Mouse (Mus musculus) E14TG2a.4 (cell line): ENCODE data around the gene Nqo2.
"Not testable (repeated sequence)": the region's sequence is repeated elsewhere in the genome, so short reads cannot be mapped to it uniquely, and the experiment has no call there.

Experiments used
- H3K27me3 ChIP-seq: 2 replicates; pipeline ENCODE4 v1.6.1; 2014; ENCODE audit warnings: low read length, control low read depth; ENCODE audit not compliant: insufficient read depth
- H3K36me3 ChIP-seq: 2 replicates; pipeline ENCODE4 v1.6.1; 2014; ENCODE audit warnings: low read length, control low read depth; ENCODE audit not compliant: insufficient read depth
- H3K4me1 ChIP-seq: replicated peaks from 2 replicates; pipeline ENCODE4 v1.6.1; 2014; ENCODE audit warnings: low read depth, low read length, control low read depth
- H3K4me3 ChIP-seq: replicated peaks from 2 replicates; pipeline ENCODE4 v1.5.1; 2014; ENCODE audit warnings: mild to moderate bottlenecking, low read length
- H3K9me3 ChIP-seq: 2 replicates; pipeline ENCODE4 v1.6.1; 2014; ENCODE audit warnings: low read length, control low read depth
- CTCF ChIP-seq: conservative IDR thresholded peaks from 2 replicates; pipeline ENCODE4 v1.5.1; 2014; ENCODE audit warnings: low read length
- NANOG ChIP-seq: IDR thresholded peaks from 2 replicates; pipeline ENCODE4 v1.6.1; 2014; ENCODE audit warnings: borderline replicate concordance, low read length, mixed read lengths
- POU5F1 ChIP-seq: IDR thresholded peaks from 2 replicates; pipeline ENCODE4 v1.6.1; 2014; ENCODE audit warnings: low read length, borderline replicate concordance

The Nqo2 gene

GRCm38 (mm10) chr13:33964206-33965046 is at the start of gene Nqo2:
Gene Nqo2 (plus strand): TSS chr13:33964687.
- Histone ChIP-seq H3K36me3 (0 out of 2 replicates have a peak, but pooled peaks cover 2% of the 10 kb centered on the region), H3K27me3 (no peaks in the 10 kb centered on the region), H3K4me3 (peak within 1 kb of the TSS; percentile 80), H3K4me1 (peaks cover 40% of the 10 kb centered on the region), H3K9me3 (0 out of 2 replicates have a peak, but pooled peaks cover 3% of the 10 kb centered on the region)
- TF ChIP-seq CTCF (no peak), POU5F1 (no peak), NANOG (no peak)

- no peaks in the 10 kb centered on the region for H3K27me3 ChIP-seq
- peak overlapping the region; percentile 77 for H3K4me3 ChIP-seq
- no peak for TF ChIP-seq CTCF
- TF ChIP-seq POU5F1: 0 out of 2 replicates have a peak, but pooled peaks have one; percentile 11
- peak; percentile 40; the same call in 1 of the 2 replicates for TF ChIP-seq NANOG
- H3K4me1 ChIP-seq: peaks cover 30% of the 10 kb centered on the region
- H3K9me3 ChIP-seq: no peaks in the 10 kb centered on the region
- H3K36me3 ChIP-seq: peaks cover 55% of the 10 kb centered on the region
These were observed 43.4 kb upstream of the Nqo2 start for GRCm38 (mm10) chr13:33921041-33921440.

- TF ChIP-seq POU5F1 (no peak), CTCF (no peak), NANOG (no peak)
- H3K4me3 ChIP-seq: peak overlapping the region; percentile 77
- H3K27me3 ChIP-seq: no peaks in the 10 kb centered on the region
- peaks cover 30% of the 10 kb centered on the region for H3K4me1 ChIP-seq
- peaks cover 60% of the 10 kb centered on the region for H3K36me3 ChIP-seq
- no peaks in the 10 kb centered on the region for H3K9me3 ChIP-seq
These were observed 42.8 kb upstream of the Nqo2 start for GRCm38 (mm10) chr13:33921699-33922098.

GRCm38 (mm10) chr13:33930281-33930680 is 34.2 kb upstream of the Nqo2 start:
- Histone ChIP-seq H3K4me3 (no peak overlapping the region), H3K36me3 (peaks cover 44% of the 10 kb centered on the region), H3K4me1 (peaks cover 20% of the 10 kb centered on the region), H3K27me3 (no peaks in the 10 kb centered on the region), H3K9me3 (no peaks in the 10 kb centered on the region)
- TF ChIP-seq CTCF (no peak), POU5F1 (no peak), NANOG (no peak)

GRCm38 (mm10) chr13:33930912-33931311 is 33.6 kb upstream of the Nqo2 start:
- H3K36me3 ChIP-seq: peaks cover 38% of the 10 kb centered on the region
- TF ChIP-seq NANOG: no peak
- TF ChIP-seq POU5F1: no peak
- no peak for TF ChIP-seq CTCF
- H3K27me3 ChIP-seq: no peaks in the 10 kb centered on the region
- no peaks in the 10 kb centered on the region for H3K9me3 ChIP-seq
- H3K4me3 ChIP-seq: no peak overlapping the region
- H3K4me1 ChIP-seq: peaks cover 20% of the 10 kb centered on the region

- Histone ChIP-seq H3K9me3 (peaks cover 38% of the 10 kb centered on the region), H3K36me3 (peaks cover 21% of the 10 kb centered on the region), H3K4me3 (peak overlapping the region; percentile 83), H3K27me3 (no peaks in the 10 kb centered on the region), H3K4me1 (peaks cover 25% of the 10 kb centered on the region)
- no peak for TF ChIP-seq NANOG
- no peak for TF ChIP-seq CTCF
- no peak for TF ChIP-seq POU5F1
These were observed 29.7 kb upstream of the Nqo2 start for GRCm38 (mm10) chr13:33934743-33935142.

GRCm38 (mm10) chr13:33935465-33936181 is 28.9 kb upstream of the Nqo2 start:
- H3K4me3 ChIP-seq: peak overlapping the region; percentile 83
- no peaks in the 10 kb centered on the region for H3K27me3 ChIP-seq
- H3K9me3 ChIP-seq: peaks cover 47% of the 10 kb centered on the region
- peaks cover 12% of the 10 kb centered on the region for H3K36me3 ChIP-seq
- no peak for TF ChIP-seq CTCF
- TF ChIP-seq POU5F1: no peak
- no peak for TF ChIP-seq NANOG
- H3K4me1 ChIP-seq: peaks cover 25% of the 10 kb centered on the region

- Histone ChIP-seq H3K27me3 (no peaks in the 10 kb centered on the region), H3K4me1 (peaks cover 16% of the 10 kb centered on the region), H3K36me3 (no peaks in the 10 kb centered on the region), H3K9me3 (peaks cover 56% of the 10 kb centered on the region), H3K4me3 (no peak overlapping the region)
- TF ChIP-seq POU5F1: no peak
- no peak for TF ChIP-seq CTCF
- no peak for TF ChIP-seq NANOG
These were observed 27.3 kb upstream of the Nqo2 start for GRCm38 (mm10) chr13:33937151-33937550.

- not testable (repeated sequence) for H3K27me3 ChIP-seq, H3K36me3 ChIP-seq, H3K4me3 ChIP-seq
- peaks cover 15% of the 10 kb centered on the region for H3K4me1 ChIP-seq
- H3K9me3 ChIP-seq: peaks cover 56% of the 10 kb centered on the region
These were observed 26.9 kb upstream of the Nqo2 start for GRCm38 (mm10) chr13:33937587-33937986.
